Mouse (Mus musculus) liver, postnatal 0 days (tissue): ENCODE measurements around the gene Gm14326.
"Not testable (repeated sequence)": the region's sequence is repeated elsewhere in the genome, so short reads cannot be mapped to it uniquely, and the experiment has no call there.

Experiments used
- CTCF ChIP-seq: sonication (generic); IDR thresholded peaks from 2 replicates; pipeline ENCODE4 v1.5.1; 2016; ENCODE audit warnings: antibody characterized with exemption, low read depth
- EP300 ChIP-seq: IDR thresholded peaks from 2 replicates; pipeline ENCODE4 v1.6.1; 2016; ENCODE audit warnings: antibody characterized with exemption, low read depth, mild to moderate bottlenecking

DNA sequence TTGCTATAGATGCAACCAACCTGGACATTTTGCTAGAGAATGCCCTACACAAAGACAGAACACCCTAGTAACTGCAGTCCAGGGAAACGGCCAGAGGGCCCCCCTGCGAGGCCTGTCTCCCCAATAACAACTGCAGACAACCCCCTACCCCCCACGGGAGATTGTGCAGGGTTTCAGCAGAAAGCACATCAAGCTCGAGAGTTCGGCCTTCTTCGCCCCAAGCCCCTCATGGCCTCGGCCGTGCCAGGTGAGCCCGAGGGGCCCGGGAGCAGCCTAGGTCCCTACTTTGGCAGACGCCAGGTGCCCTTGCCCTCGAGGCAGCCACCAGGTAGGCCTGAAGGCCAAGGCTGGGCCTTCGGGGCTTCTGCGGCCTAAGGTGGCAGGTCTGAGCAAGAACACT lies 69.4 kb downstream of the Gm14326 start:
- TF ChIP-seq CTCF, EP300: not testable (repeated sequence)
